Mouse (Mus musculus): Measurements from ENCODE around the gene Cib1.

GRCm38 (mm10) chr7:80209669-80210068 lies 22.9 kb downstream of the Cib1 start:
- TF ChIP-seq CTCF (conservative IDR thresholded peaks at IDR 0.05; ENCODE audit: low read length) (no peak), NANOG (IDR thresholded peaks at IDR 0.05; ENCODE audit: borderline replicate concordance, low read length) (no peak)
